Mouse (Mus musculus): Measurements from ENCODE around the gene Rap2c. TPM values are rescaled to one million over a fixed set of nuclear protein-coding genes. Genes with fewer than 3 reads are reported as not detected.

Gene Rap2c
- 10.9 and 12.3 TPM in 2 replicates for polyA plus RNA-seq (2015; fragmentation: Nextera tagmentation; extraction: Ambion mirVana)

DNA sequence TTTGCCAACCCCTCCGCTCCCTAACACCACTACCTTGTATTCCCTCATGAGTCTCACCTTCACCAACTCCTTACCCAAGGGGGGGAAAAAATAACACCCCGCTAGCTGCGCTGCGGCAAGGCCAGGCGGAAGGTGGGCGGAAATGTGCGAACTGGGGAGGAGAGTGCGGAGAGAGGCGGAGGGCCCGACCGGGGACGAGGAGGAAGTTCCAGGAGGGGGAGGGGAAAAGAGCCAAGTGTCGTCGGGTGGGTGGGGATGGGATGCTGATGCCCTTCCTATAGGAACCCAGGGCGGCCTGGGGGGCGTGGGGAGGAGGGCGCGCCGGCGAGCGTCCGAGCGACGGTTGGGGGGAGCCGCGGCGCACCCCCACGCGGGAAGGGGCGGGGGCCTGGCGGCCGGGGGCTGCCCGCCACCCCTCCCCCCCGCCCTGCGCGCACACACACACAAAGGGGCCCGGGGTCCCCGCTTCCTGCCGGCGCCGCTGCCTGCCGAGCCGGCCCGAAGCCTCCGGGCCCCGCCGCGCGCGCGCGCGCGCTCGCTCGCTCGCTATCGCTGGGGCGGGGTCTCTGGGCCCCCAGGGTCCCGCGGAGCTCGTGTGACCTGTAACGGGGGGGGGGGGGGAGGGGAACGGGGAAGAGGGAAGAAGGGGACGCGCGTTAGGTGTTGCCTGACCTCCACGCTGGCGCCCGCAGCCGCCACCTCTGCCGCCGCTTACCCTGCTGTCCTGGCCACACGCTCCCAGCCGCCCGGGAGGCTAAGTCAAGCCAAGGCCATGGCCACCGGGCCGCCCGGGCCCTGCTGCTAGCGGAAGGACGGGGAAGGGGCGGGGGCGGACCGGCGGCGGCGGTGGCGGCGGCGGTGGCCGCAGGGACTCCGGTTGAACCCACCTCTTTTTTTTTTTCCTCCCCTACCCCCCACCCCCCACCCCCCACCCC lies at the start of gene Rap2c:
Gene Rap2c (minus strand): TSS at position 168 of the 935 bp plus-strand sequence.
- Histone ChIP-seq H3K9ac (ENCODE audit: low read depth, low read length) (peak within 1 kb of the TSS; percentile 75), H3K4me3 (ENCODE audit: low read depth, low read length) (peak within 1 kb of the TSS; percentile 56), H3K9me3 (replicated peaks; ENCODE audit: control insufficient read depth, low read length, poor library complexity, severe bottlenecking) (no peaks in the 10 kb centered on the region; the same call in 1 of the 2 replicates), H3K36me3 (ENCODE audit: control insufficient read depth, insufficient read depth, low read length) (no peaks in the 10 kb centered on the region), H3K4me2 (ENCODE audit: low read length) (peak within 1 kb of the TSS; percentile 61), H3K4me1 (ENCODE audit: control insufficient read depth, insufficient read depth, low read length) (peaks cover 12% of the 10 kb centered on the region), H3K27ac (ENCODE audit: low read length) (peak within 1 kb of the TSS; percentile 90), H3K27me3 (ENCODE audit: control insufficient read depth, insufficient read depth, low read depth, low read length) (no peaks in the 10 kb centered on the region)
- peak; percentile 84 for ATAC-seq
- WGBS = 25% methylated on average over 20 of the region's 92 CpGs

- no peak overlapping the region for H3K9ac ChIP-seq (ENCODE audit: low read depth, low read length)
- H3K36me3 ChIP-seq (ENCODE audit: control insufficient read depth, insufficient read depth, low read length) = no peaks in the 10 kb centered on the region
- H3K9me3 ChIP-seq (replicated peaks; ENCODE audit: control insufficient read depth, low read length, poor library complexity, severe bottlenecking) = no peaks in the 10 kb centered on the region
- no peak for ATAC-seq
- H3K4me1 ChIP-seq (ENCODE audit: control insufficient read depth, insufficient read depth, low read length) = no peaks in the 10 kb centered on the region
- no peak overlapping the region for H3K27ac ChIP-seq (ENCODE audit: low read length)
- no peak overlapping the region for H3K4me2 ChIP-seq (ENCODE audit: low read length)
- H3K27me3 ChIP-seq (ENCODE audit: control insufficient read depth, insufficient read depth, low read depth, low read length) = no peaks in the 10 kb centered on the region
- H3K4me3 ChIP-seq (ENCODE audit: low read depth, low read length) = no peak overlapping the region
- WGBS = 72% methylated on average over 11 of the region's 11 CpGs
Measured at GRCm38 (mm10) chrX:51066539-51067286, 48.9 kb upstream of the Rap2c start.

- no peak for ATAC-seq
- H3K36me3 ChIP-seq (ENCODE audit: control insufficient read depth, insufficient read depth, low read length) = no peaks in the 10 kb centered on the region
- WGBS = 17% methylated on average over 6 of the region's 6 CpGs
- H3K4me3 ChIP-seq (ENCODE audit: low read depth, low read length) = no peak overlapping the region
- H3K9me3 ChIP-seq (replicated peaks; ENCODE audit: control insufficient read depth, low read length, poor library complexity, severe bottlenecking) = no peaks in the 10 kb centered on the region
- H3K27ac ChIP-seq (ENCODE audit: low read length) = no peak overlapping the region
- H3K9ac ChIP-seq (ENCODE audit: low read depth, low read length) = no peak overlapping the region
- H3K4me1 ChIP-seq (ENCODE audit: control insufficient read depth, insufficient read depth, low read length) = no peaks in the 10 kb centered on the region
- no peak overlapping the region for H3K4me2 ChIP-seq (ENCODE audit: low read length)
- H3K27me3 ChIP-seq (ENCODE audit: control insufficient read depth, insufficient read depth, low read depth, low read length) = no peaks in the 10 kb centered on the region
Measured at GRCm38 (mm10) chrX:51065773-51066172, 48.0 kb upstream of the Rap2c start.

DNA sequence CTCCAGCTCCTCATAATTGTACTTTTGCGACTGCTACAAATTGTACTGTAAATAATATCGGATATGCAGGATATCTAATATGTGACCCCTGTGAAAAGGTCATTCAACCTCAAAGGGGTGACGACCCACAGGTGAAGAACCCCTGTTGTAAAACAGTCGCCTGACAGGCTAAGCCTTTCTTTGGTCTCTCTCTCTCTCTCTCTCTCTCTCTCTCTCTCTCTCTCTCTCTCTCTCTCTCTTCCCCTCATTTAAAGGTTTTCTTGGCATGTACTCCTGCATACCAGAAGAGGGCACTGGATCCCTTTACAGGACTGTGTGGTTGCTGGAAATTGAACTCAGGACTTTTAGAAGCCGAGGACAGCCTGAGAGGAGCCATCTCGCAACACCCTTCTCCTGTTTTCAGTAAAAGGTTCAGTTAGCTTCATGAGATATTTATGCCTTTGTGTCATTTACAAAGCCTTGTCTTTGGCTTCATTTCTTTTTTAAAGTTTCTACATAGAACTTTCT lies 47.4 kb upstream of the Rap2c start:
- Histone ChIP-seq H3K4me2 (ENCODE audit: low read length) (no peak overlapping the region), H3K27ac (ENCODE audit: low read length) (no peak overlapping the region), H3K4me1 (ENCODE audit: control insufficient read depth, insufficient read depth, low read length) (no peaks in the 10 kb centered on the region), H3K9me3 (replicated peaks; ENCODE audit: control insufficient read depth, low read length, poor library complexity, severe bottlenecking) (no peaks in the 10 kb centered on the region), H3K9ac (ENCODE audit: low read depth, low read length) (no peak overlapping the region), H3K4me3 (ENCODE audit: low read depth, low read length) (no peak overlapping the region), H3K27me3 (ENCODE audit: control insufficient read depth, insufficient read depth, low read depth, low read length) (no peaks in the 10 kb centered on the region), H3K36me3 (ENCODE audit: control insufficient read depth, insufficient read depth, low read length) (no peaks in the 10 kb centered on the region)
- WGBS = 59% methylated on average over 6 of the region's 6 CpGs
- no peak for ATAC-seq

GRCm38 (mm10) chrX:51060220-51060619 lies 42.4 kb upstream of the Rap2c start:
- H3K36me3 ChIP-seq (ENCODE audit: control insufficient read depth, insufficient read depth, low read length) = no peaks in the 10 kb centered on the region
- no peak for ATAC-seq
- no peak overlapping the region for H3K4me3 ChIP-seq (ENCODE audit: low read depth, low read length)
- H3K27ac ChIP-seq (ENCODE audit: low read length) = no peak overlapping the region
- no peaks in the 10 kb centered on the region for H3K4me1 ChIP-seq (ENCODE audit: control insufficient read depth, insufficient read depth, low read length)
- H3K9me3 ChIP-seq (replicated peaks; ENCODE audit: control insufficient read depth, low read length, poor library complexity, severe bottlenecking) = no peaks in the 10 kb centered on the region
- no peaks in the 10 kb centered on the region for H3K27me3 ChIP-seq (ENCODE audit: control insufficient read depth, insufficient read depth, low read depth, low read length)
- no peak overlapping the region for H3K9ac ChIP-seq (ENCODE audit: low read depth, low read length)
- no peak overlapping the region for H3K4me2 ChIP-seq (ENCODE audit: low read length)
- 65% methylated on average over 4 of the region's 4 CpGs for WGBS

GRCm38 (mm10) chrX:51058741-51059140 lies 40.9 kb upstream of the Rap2c start:
- Histone ChIP-seq H3K4me3 (ENCODE audit: low read depth, low read length) (no peak overlapping the region), H3K36me3 (ENCODE audit: control insufficient read depth, insufficient read depth, low read length) (no peaks in the 10 kb centered on the region), H3K9me3 (replicated peaks; ENCODE audit: control insufficient read depth, low read length, poor library complexity, severe bottlenecking) (no peaks in the 10 kb centered on the region), H3K4me1 (ENCODE audit: control insufficient read depth, insufficient read depth, low read length) (no peaks in the 10 kb centered on the region), H3K27ac (ENCODE audit: low read length) (no peak overlapping the region), H3K27me3 (ENCODE audit: control insufficient read depth, insufficient read depth, low read depth, low read length) (no peaks in the 10 kb centered on the region), H3K4me2 (ENCODE audit: low read length) (no peak overlapping the region), H3K9ac (ENCODE audit: low read depth, low read length) (no peak overlapping the region)
- no peak for ATAC-seq
- WGBS = 90% methylated on average over 4 of the region's 4 CpGs

DNA sequence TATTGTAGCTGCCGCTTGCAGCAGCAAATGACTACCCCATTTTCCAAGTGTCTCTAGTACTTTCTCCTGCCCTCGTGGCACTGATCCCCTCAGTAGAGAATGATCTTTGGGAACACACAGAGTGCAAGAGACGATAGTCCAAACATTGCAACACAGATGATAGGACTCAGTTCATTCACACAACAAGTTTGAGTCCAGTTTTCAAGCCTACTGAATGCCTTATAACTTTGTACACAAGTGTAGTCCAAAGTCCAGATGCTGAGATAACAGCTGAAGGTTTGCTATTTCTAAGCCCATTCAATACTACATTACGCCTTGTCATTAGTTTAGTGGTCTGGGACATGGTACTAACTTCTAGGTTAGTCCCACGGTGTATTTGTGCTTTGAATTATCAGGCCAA lies 40.5 kb upstream of the Rap2c start:
- Histone ChIP-seq H3K9ac (ENCODE audit: low read depth, low read length) (no peak overlapping the region), H3K36me3 (ENCODE audit: control insufficient read depth, insufficient read depth, low read length) (no peaks in the 10 kb centered on the region), H3K27ac (ENCODE audit: low read length) (no peak overlapping the region), H3K4me3 (ENCODE audit: low read depth, low read length) (no peak overlapping the region), H3K27me3 (ENCODE audit: control insufficient read depth, insufficient read depth, low read depth, low read length) (no peaks in the 10 kb centered on the region), H3K9me3 (replicated peaks; ENCODE audit: control insufficient read depth, low read length, poor library complexity, severe bottlenecking) (no peaks in the 10 kb centered on the region), H3K4me2 (ENCODE audit: low read length) (no peak overlapping the region), H3K4me1 (ENCODE audit: control insufficient read depth, insufficient read depth, low read length) (no peaks in the 10 kb centered on the region)
- no peak for ATAC-seq
- 90% methylated on average over 5 of the region's 5 CpGs for WGBS

DNA sequence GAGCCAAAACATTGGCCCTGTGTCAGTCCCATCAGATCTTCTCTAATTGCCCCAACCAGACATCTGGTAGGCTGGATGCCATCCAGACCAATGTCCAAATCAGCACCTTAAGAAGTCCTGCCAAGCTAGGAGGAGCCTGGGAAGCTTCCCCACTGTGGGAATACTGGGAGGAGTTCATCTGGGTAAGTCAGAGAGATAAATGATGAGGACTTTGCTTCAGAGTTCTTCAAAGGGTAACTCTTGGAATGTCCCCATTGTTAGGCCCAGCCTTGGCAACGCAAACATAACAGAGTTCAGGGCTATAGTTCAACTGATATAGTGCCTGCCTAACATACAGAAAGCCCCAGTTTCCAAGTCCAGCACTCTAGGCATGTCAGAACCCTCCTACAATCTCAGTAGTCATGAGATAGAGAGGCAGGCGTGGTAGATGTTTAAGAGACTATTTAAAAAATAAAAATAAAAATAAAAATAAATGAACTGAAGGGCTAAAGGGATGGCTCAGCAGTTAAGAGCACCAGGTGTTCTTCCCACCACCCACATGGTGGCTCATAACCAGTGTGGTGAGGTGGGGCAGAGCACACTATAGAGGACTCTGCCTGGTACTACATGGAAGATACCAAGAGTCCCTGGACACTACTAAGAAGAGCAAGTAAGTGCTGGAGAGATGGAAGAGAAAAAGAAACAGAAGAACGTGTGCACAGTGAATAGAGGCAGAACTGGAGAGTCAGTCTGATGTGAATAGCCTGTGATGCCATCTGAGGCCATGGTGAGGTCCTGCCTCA lies 34.1 kb upstream of the Rap2c start:
- no peak overlapping the region for H3K4me2 ChIP-seq (ENCODE audit: low read length)
- H3K27ac ChIP-seq (ENCODE audit: low read length) = no peak overlapping the region
- H3K4me1 ChIP-seq (ENCODE audit: control insufficient read depth, insufficient read depth, low read length) = no peaks in the 10 kb centered on the region
- no peaks in the 10 kb centered on the region for H3K36me3 ChIP-seq (ENCODE audit: control insufficient read depth, insufficient read depth, low read length)
- 70% methylated on average over 3 of the region's 3 CpGs for WGBS
- H3K4me3 ChIP-seq (ENCODE audit: low read depth, low read length) = no peak overlapping the region
- H3K9me3 ChIP-seq (replicated peaks; ENCODE audit: control insufficient read depth, low read length, poor library complexity, severe bottlenecking) = no peaks in the 10 kb centered on the region
- no peaks in the 10 kb centered on the region for H3K27me3 ChIP-seq (ENCODE audit: control insufficient read depth, insufficient read depth, low read depth, low read length)
- no peak for ATAC-seq
- H3K9ac ChIP-seq (ENCODE audit: low read depth, low read length) = no peak overlapping the region
